Mouse (Mus musculus) liver, embryonic 13.5 days (tissue): Measurements from ENCODE around the gene Rbm44. TPM values are rescaled to one million over a fixed set of nuclear protein-coding genes. Genes with fewer than 3 reads are reported as not detected.

Experiments
- ATAC-seq: fragments of 200-750 bp; cut with Nextera tagmentation; 2 replicates; pipeline ENCODE4 v1.8.0; 2017; ENCODE audit warnings: low read depth, mild to moderate bottlenecking, moderate number of reproducible peaks, moderate library complexity
- DNase-seq: peaks from one replicate; pipeline ENCODE4 v3.0.0; 2022
- H3K27ac ChIP-seq: fragments of 300-500 bp; sonication (generic); 2 replicates; pipeline ENCODE4 v1.5.1; 2015; ENCODE audit warnings: moderate library complexity, mild to moderate bottlenecking, inconsistent platforms
- H3K27me3 ChIP-seq: fragments of 300-500 bp; sonication (generic); 2 replicates; pipeline ENCODE4 v1.6.1; 2015; ENCODE audit warnings: mild to moderate bottlenecking, inconsistent platforms
- H3K36me3 ChIP-seq: fragments of 300-500 bp; sonication (generic); 2 replicates; pipeline ENCODE4 v1.6.1; 2015; ENCODE audit warnings: mild to moderate bottlenecking, inconsistent platforms
- H3K4me1 ChIP-seq: fragments of 300-500 bp; sonication (generic); replicated peaks from 2 replicates; pipeline ENCODE4 v1.6.1; 2015; ENCODE audit warnings: inconsistent platforms
- H3K4me2 ChIP-seq: fragments of 300-500 bp; sonication (generic); 2 replicates; pipeline ENCODE4 v1.6.1; 2015; ENCODE audit warnings: inconsistent platforms, mild to moderate bottlenecking, moderate library complexity
- H3K4me3 ChIP-seq: fragments of 300-500 bp; sonication (generic); replicated peaks from 2 replicates; pipeline ENCODE4 v1.5.1; 2015; ENCODE audit warnings: mild to moderate bottlenecking, inconsistent platforms
- H3K9ac ChIP-seq: fragments of 300-500 bp; sonication (generic); 2 replicates; pipeline ENCODE4 v1.6.1; 2015; ENCODE audit warnings: mild to moderate bottlenecking, inconsistent platforms
- H3K9me3 ChIP-seq: fragments of 300-500 bp; sonication (generic); replicated peaks from 2 replicates; pipeline ENCODE4 v1.6.1; 2016; ENCODE audit warnings: inconsistent platforms
- WGBS: fragments of 180-500 bp; shearing (Covaris S2); methylation state at CpG from one replicate; pipeline ENCODE4 v1.1.7; 2015; ENCODE audit not compliant: insufficient replicate concordance; 5-methylcytosine and 5-hydroxymethylcytosine counted together
- polyA plus RNA-seq: library from polyadenylated mRNA; unstranded; fragments of >200 nt; fragmentation: Nextera tagmentation; extraction: Ambion mirVana; gene quantifications from 2 replicates; pipeline ENCODE4 v1.2.1, GENCODE M21; 2015

Gene Rbm44
- polyA plus RNA-seq, 1 experiment from 2014 or later, result 1.2 TPM

- no peak for DNase-seq
- H3K27me3 ChIP-seq, result no peaks in the 10 kb centered on the region
- no peak for ATAC-seq
- H3K4me1 ChIP-seq, result peaks cover 25% of the 10 kb centered on the region
- no peak overlapping the region for H3K4me3 ChIP-seq
- 77% methylated on average over 10 of the region's 10 CpGs for WGBS
- no peak overlapping the region for H3K9ac ChIP-seq
- H3K27ac ChIP-seq, result 0 out of 2 replicates have a peak overlapping the region, but pooled peaks have one; percentile 50
- no peaks in the 10 kb centered on the region for H3K9me3 ChIP-seq
- H3K4me2 ChIP-seq, result no peak overlapping the region
- H3K36me3 ChIP-seq, result no peaks in the 10 kb centered on the region
Measured at GRCm38 (mm10) chr1:91188851-91189460, 44.1 kb downstream of the Rbm44 start.

- H3K4me3 ChIP-seq, result no peak overlapping the region
- no peaks in the 10 kb centered on the region for H3K27me3 ChIP-seq
- ATAC-seq (no peak), DNase-seq (no peak)
- no peaks in the 10 kb centered on the region for H3K9me3 ChIP-seq
- no peak overlapping the region for H3K27ac ChIP-seq
- WGBS, result 72% methylated on average over 8 of the region's 8 CpGs
- H3K4me2 ChIP-seq, result no peak overlapping the region
- no peaks in the 10 kb centered on the region for H3K36me3 ChIP-seq
- peaks cover 22% of the 10 kb centered on the region for H3K4me1 ChIP-seq
- no peak overlapping the region for H3K9ac ChIP-seq
Measured at GRCm38 (mm10) chr1:91192184-91192583, 47.3 kb downstream of the Rbm44 start.

- WGBS, result 48% methylated on average over 4 of the region's 4 CpGs
- Histone ChIP-seq H3K9me3 (no peaks in the 10 kb centered on the region), H3K9ac (no peak overlapping the region), H3K4me1 (peaks cover 12% of the 10 kb centered on the region), H3K4me2 (no peak overlapping the region), H3K27ac (no peak overlapping the region), H3K4me3 (no peak overlapping the region), H3K27me3 (no peaks in the 10 kb centered on the region), H3K36me3 (no peaks in the 10 kb centered on the region)
- ATAC-seq, result no peak
- DNase-seq, result no peak
Measured at GRCm38 (mm10) chr1:91193242-91193641, 48.4 kb downstream of the Rbm44 start.

DNA sequence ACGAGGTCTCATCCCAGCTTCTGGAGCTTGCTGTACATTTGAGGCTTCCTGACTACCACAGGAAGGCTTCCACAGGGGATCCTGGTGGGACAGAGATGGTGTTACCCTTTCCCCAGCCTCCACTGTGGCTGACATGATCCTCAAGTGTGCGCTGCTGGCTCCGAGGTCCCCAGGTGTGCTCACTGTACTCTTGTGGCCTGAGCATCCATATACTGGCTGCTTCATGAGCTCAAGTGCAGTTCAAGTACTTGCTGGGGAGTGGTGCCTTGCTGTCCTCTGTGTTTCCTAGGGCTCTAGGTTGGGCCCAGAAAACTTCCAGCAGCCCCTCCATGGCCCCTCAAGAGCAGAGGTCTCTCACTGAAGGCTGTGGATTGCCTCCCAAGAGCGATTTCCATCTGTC, 48.8 kb downstream of the Rbm44 start:
- ATAC-seq (no peak), DNase-seq (no peak)
- Histone ChIP-seq H3K4me1 (0 out of 2 replicates have a peak, but pooled peaks cover 7% of the 10 kb centered on the region), H3K27me3 (no peaks in the 10 kb centered on the region), H3K4me2 (no peak overlapping the region), H3K27ac (no peak overlapping the region), H3K9me3 (no peaks in the 10 kb centered on the region), H3K9ac (no peak overlapping the region), H3K4me3 (no peak overlapping the region), H3K36me3 (no peaks in the 10 kb centered on the region)
- 76% methylated on average over 4 of the region's 4 CpGs for WGBS

DNA sequence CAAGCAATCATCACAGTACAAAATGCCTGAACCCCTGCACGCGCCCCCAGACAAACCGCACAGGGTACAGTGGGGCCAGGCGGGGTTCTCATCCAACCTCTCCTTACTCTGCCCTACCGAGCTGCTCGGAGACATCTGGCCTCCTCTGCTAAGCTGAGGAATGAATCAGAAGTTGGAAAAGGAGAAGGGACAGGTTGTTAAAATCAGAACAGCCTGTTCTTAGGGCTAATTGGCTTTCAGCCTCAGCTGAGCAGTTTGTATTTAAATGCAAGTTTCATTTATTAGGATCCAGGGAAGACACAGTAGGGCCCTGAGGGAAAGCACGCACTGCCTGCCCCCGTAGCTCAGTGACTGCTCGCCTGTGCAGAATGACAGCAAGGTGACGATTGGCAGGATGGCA, 54.9 kb downstream of the Rbm44 start:
- Histone ChIP-seq H3K9ac (no peak overlapping the region), H3K27me3 (no peaks in the 10 kb centered on the region), H3K27ac (no peak overlapping the region), H3K4me1 (no peaks in the 10 kb centered on the region), H3K9me3 (no peaks in the 10 kb centered on the region), H3K4me3 (no peak overlapping the region), H3K36me3 (no peaks in the 10 kb centered on the region), H3K4me2 (no peak overlapping the region)
- WGBS, result 84% methylated on average over 10 of the region's 10 CpGs
- ATAC-seq (no peak), DNase-seq (no peak)

DNA sequence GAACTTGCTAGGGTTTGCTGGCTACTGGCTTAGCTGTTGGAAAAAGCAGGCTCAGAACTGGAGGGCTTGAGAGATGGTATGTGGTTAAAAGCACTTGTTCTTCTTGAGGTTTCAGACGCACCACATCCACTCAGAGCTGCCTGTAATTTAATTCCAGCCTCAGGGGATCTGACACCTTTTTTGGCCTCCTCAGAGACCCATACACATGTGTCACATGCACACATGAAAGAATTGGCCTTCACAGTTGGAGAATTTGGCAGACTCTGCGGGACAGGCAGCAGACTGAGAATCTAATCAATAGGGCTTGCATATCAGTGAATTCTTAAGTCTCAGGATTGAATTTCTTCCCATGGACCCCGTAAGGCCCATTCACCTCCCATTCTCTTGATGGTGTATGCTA, 56.2 kb downstream of the Rbm44 start:
- no peak overlapping the region for H3K9ac ChIP-seq
- no peak overlapping the region for H3K4me3 ChIP-seq
- no peak overlapping the region for H3K4me2 ChIP-seq
- ATAC-seq (no peak), DNase-seq (no peak)
- no peaks in the 10 kb centered on the region for H3K4me1 ChIP-seq
- H3K36me3 ChIP-seq, result no peaks in the 10 kb centered on the region
- no peaks in the 10 kb centered on the region for H3K9me3 ChIP-seq
- no peak overlapping the region for H3K27ac ChIP-seq
- WGBS, result 65% methylated on average over 3 of the region's 3 CpGs
- no peaks in the 10 kb centered on the region for H3K27me3 ChIP-seq

DNA sequence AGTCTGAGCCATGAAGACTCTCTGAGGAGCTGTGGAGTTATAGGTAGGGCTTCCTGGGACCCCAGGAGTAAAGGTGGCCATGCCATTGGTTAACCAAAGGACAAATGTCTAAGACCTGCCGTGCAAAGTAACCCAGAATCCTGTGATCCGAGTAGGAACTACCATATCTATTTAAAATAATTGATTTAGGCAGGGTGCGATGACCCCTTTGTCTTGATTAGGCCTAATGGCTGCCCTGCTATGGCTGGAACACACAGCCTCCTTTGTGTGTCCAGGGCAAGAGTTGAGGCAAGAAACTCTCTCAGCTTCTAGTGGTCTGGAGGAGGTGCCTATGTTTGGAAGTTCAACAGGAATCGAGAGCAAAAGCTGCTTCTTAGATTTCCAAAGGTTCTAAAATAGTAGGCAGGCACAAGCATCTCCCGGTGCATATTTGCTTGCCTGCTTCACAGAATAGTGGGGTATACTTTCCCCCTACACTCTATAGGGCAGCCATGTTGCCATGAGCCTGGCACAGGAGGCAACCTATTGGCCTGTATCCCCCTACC, 59.4 kb downstream of the Rbm44 start:
- Histone ChIP-seq H3K4me2 (no peak overlapping the region), H3K4me1 (no peaks in the 10 kb centered on the region), H3K36me3 (no peaks in the 10 kb centered on the region), H3K9me3 (no peaks in the 10 kb centered on the region), H3K27me3 (no peaks in the 10 kb centered on the region), H3K4me3 (no peak overlapping the region), H3K27ac (no peak overlapping the region), H3K9ac (no peak overlapping the region)
- no peak for DNase-seq
- ATAC-seq, result no peak
- WGBS, result 66% methylated on average over 5 of the region's 5 CpGs

DNA sequence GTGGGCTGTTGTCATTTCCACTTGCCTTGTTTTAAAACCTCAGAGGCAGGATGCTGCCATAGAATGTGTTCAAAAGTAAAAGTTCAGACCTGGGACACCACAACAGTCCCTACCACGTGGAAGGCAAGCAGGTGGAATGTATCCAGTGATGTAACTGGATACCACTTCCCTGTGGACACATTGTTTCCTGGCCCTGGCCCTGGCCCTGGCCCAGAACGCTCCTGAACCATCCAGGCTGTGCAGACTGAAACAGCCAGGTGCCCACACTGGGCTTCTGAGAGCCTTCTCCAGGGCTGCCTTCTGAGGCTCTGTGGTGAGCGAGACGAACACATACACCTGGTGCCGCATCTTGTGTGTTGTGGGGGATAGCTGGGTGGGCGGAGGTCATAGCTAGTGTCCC, 60.8 kb downstream of the Rbm44 start:
- H3K9me3 ChIP-seq, result no peaks in the 10 kb centered on the region
- no peak for ATAC-seq
- H3K27me3 ChIP-seq, result no peaks in the 10 kb centered on the region
- WGBS, result 70% methylated on average over 6 of the region's 6 CpGs
- no peak overlapping the region for H3K4me3 ChIP-seq
- H3K27ac ChIP-seq, result no peak overlapping the region
- no peak overlapping the region for H3K9ac ChIP-seq
- no peak for DNase-seq
- no peaks in the 10 kb centered on the region for H3K36me3 ChIP-seq
- no peak overlapping the region for H3K4me2 ChIP-seq
- no peaks in the 10 kb centered on the region for H3K4me1 ChIP-seq

DNA sequence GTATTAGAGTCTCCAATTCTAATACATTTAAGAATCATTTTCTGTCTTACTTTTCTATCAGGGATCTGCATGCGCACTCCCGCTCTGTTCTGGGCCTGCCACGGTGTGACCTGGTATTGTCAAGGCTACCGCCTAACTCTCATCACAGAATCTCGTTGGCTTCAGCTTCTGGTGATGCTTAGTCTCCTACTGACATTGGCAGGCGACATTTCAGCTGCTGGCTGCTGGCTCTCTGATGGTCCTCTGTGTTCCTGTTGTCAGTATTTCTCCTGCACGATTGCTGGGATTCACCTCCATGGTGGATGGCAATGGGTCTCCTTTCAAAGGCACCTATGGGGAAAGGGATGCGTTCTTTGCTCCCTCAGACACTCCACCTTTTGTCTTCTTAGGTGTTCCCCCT, 61.4 kb downstream of the Rbm44 start:
- H3K36me3 ChIP-seq, result no peaks in the 10 kb centered on the region
- 60% methylated on average over 8 of the region's 8 CpGs for WGBS
- no peaks in the 10 kb centered on the region for H3K4me1 ChIP-seq
- no peak overlapping the region for H3K4me3 ChIP-seq
- ATAC-seq (no peak), DNase-seq (no peak)
- H3K9ac ChIP-seq, result no peak overlapping the region
- H3K4me2 ChIP-seq, result no peak overlapping the region
- no peaks in the 10 kb centered on the region for H3K27me3 ChIP-seq
- H3K27ac ChIP-seq, result no peak overlapping the region
- no peaks in the 10 kb centered on the region for H3K9me3 ChIP-seq

DNA sequence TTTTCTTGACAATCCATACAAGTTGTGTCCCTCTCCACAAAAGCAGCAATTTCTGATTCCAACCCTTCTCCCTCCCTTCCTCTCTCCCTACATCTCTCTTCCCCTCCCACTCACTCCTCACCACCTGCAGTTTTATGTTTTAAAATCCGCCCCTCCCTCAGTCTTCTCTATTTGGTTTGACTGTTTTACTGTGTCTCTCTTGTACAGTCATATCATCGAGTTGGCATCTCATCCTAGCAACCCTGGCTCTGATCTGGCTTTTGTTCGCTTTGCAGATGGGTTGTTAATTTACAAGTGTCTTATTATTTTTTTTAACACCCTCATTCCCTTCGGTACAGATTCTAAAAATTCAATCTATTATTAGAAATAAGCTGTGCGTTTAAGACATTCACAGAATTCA, 62.0 kb downstream of the Rbm44 start:
- H3K27ac ChIP-seq, result no peak overlapping the region
- H3K36me3 ChIP-seq, result no peaks in the 10 kb centered on the region
- WGBS, result 58% methylated on average over 5 of the region's 5 CpGs
- no peaks in the 10 kb centered on the region for H3K27me3 ChIP-seq
- H3K9ac ChIP-seq, result no peak overlapping the region
- no peak overlapping the region for H3K4me2 ChIP-seq
- H3K4me1 ChIP-seq, result no peaks in the 10 kb centered on the region
- H3K9me3 ChIP-seq, result no peaks in the 10 kb centered on the region
- ATAC-seq, result no peak
- DNase-seq, result no peak
- H3K4me3 ChIP-seq, result no peak overlapping the region

- Histone ChIP-seq H3K36me3 (no peaks in the 10 kb centered on the region), H3K9ac (no peak overlapping the region), H3K4me2 (no peak overlapping the region), H3K27ac (no peak overlapping the region), H3K4me3 (no peak overlapping the region), H3K27me3 (no peaks in the 10 kb centered on the region), H3K4me1 (no peaks in the 10 kb centered on the region), H3K9me3 (no peaks in the 10 kb centered on the region)
- DNase-seq (no peak), ATAC-seq (no peak)
- 58% methylated on average over 3 of the region's 3 CpGs for WGBS
Measured at GRCm38 (mm10) chr1:91207334-91208074, 62.6 kb downstream of the Rbm44 start.

GRCm38 (mm10) chr1:91209343-91209742, 64.5 kb downstream of the Rbm44 start:
- no peak overlapping the region for H3K27ac ChIP-seq

More at GRCm38 (mm10) chr1:91209343-91209742, 64.5 kb downstream of the Rbm44 start:
- no peak for ATAC-seq
- Histone ChIP-seq H3K27me3 (no peaks in the 10 kb centered on the region), H3K4me2 (no peak overlapping the region), H3K4me1 (no peaks in the 10 kb centered on the region), H3K9ac (no peak overlapping the region), H3K4me3 (no peak overlapping the region), H3K9me3 (no peaks in the 10 kb centered on the region), H3K36me3 (no peaks in the 10 kb centered on the region)
- 73% methylated on average over 6 of the region's 6 CpGs for WGBS
- DNase-seq, result no peak
